Mouse (Mus musculus) megakaryocyte-erythroid progenitor cell, adult 5-6 weeks (primary cell): Measurements from ENCODE around the gene Gm43638. TPM values are rescaled to one million over a fixed set of nuclear protein-coding genes. Genes with fewer than 3 reads are reported as not detected.
"Not testable (repeated sequence)": the region's sequence is repeated elsewhere in the genome, so short reads cannot be mapped to it uniquely, and the experiment has no call there.

ENCODE experiments used
- ATAC-seq: replicated peaks from 2 replicates; pipeline ENCODE4 v1.8.0; 2016; ENCODE audit warnings: mild to moderate bottlenecking, inconsistent platforms; ENCODE audit not compliant: severe bottlenecking, poor library complexity, low FRiP score, low TSS enrichment
- total RNA-seq, 2 experiments: library from RNA; stranded (forward) in 1 of 2; stranded (reverse) in 1 of 2; fragments of 200-1000, 215-1000 nt in 1 of 2; fragments of >200 nt in 1 of 2; fragmentation: Nextera tagmentation in 1 of 2; gene quantifications; 2 replicates each; pipeline ENCODE4 v1.2.3; 2014 to 2017

Gene Gm43638
- not detected in 2 replicates for total RNA-seq (2014; fragmentation: Nextera tagmentation)
- not detected in 2 replicates for total RNA-seq (2017)

DNA sequence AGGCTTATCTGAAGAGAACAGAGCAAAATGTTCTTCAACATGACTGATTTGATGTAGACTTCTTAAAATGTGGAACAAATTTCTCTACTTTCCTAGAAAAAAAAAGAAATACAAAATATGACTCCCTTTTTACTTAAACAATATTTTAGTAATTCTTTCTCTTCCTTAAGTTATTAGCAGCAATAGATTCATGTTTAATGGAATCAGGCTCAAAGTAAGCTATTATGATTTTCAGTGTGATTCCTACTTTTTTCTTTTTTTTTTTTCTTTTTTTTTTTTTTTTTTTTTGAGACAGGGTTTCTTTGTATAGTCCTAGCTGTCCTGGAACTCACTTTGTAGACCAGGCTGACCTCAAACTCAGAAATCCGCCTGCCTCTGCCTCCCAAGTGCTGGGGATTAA is at the start of gene Gm43638:
Gene Gm43638 (minus strand): TSS at position 101 of the 400 bp plus-strand sequence.
- ATAC-seq = not testable (repeated sequence)

DNA sequence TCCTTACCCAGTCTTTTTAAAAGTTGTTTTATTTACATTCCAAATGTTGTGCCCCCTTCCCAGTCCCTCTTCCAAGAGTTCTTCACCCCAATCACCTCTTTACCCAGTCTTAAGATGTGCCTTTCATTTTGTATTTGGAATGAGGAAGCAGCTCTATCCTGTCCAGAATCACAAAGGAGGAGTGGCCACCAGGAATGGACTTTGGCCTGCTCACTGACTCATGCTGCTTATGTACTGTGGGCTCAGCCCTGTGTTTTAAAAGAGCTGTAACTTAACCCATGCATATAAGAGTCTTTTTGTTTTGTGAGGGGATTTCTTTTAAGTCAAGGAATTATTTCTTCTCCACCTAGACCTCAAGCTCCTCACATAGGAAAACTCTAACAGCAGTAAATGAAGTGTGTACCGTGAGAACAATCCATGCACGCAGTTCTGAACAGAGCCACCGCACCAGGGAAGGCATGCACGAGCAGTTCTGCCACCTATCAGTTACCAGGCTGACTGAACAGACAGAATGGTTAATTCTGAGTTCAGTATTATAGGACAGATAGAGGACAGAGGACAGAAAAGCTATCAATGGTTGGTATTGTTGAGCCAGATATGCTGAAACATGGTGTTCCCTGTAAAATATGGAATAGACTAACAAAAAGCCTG is 49.5 kb upstream of the Gm43638 start:
- no peak for ATAC-seq

DNA sequence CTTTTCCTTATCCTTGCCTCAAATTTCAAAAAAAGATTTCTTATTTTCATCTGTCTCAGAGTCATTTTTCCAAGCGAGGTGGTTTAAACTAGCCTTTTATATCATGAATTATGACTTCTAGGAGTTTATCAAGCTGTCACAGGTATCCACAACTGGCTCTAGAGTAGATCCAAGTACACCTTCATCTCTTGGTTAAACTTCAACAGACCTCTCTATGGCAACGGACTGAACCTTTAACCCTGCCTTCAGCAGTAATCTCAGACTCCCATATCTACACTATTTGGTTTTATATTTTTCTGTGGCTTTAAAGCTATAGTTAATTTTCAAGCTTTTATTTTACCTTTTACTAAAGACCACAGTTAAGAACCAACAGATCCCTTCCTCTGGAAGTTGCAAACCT is 45.7 kb upstream of the Gm43638 start:
- no peak for ATAC-seq

DNA sequence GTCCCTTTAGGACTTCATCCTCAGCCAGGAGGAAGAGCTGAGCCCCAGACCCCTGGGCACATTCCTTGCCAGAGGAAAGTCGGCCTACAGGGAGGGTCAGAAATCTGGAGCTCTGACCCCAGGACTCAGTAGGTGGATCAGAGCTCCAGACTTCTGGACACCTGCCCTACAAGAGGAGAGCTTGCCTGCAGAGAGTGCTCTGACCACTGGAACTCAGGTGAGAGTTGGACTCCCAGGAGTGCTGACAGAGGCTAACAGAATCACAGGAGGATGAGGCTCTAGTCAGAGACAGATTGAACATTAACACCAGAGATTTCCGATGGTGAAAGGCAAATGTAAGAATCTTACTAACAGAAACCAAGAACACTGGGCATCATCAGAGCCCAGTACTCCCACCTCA is 37.0 kb upstream of the Gm43638 start:
- ATAC-seq = not testable (repeated sequence)

DNA sequence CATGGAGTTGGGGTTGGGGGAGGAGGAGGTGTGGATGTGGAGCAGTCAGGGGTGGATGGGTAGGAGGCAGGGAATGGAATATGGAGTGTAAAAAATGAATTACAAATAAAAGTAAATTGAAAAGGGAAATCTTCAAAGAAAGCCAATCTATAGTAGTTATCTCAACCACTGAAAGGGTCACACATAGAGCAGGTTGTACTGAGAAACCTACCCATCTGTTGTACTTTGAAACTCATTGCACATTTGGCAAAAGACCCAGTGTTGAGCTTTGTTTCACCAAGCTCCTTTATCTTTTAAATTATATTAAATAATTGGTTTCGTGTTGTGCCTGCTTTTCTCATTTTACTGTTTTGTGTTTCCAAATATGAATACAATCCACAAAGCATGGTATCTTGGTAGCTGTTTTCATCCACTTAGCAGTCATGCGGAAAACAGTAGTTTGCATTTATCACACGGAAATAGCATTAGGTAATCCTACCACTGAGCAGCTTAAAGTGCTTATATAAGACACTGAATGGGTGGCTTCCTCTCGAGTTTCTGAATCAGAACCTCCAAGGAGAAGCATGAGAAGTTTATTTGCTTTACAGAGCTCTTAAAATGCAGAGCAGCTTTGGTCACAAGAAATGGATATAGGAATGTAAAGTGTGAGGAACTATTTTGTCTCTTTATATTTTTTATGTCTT is 19.3 kb upstream of the Gm43638 start:
- no peak for ATAC-seq

DNA sequence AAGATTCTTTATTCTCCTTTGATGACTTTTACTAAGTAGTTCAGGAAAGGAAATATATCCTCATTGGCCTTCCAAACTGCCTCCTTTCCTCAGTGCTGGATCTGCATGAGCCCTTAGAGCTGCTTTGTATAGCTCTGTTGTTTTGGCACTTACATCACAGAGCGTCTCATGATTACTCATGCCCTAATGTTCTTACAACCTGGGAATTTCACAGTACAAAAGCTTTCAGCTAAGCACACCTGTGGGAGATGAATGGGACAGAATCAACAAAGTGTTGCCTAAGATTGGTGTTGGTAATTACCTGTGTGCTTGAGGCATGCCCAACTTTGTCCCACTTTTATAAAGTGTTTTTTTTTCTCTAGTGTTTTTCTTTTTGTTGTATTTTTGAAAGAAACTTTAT is 16.1 kb upstream of the Gm43638 start:
- no peak for ATAC-seq

DNA sequence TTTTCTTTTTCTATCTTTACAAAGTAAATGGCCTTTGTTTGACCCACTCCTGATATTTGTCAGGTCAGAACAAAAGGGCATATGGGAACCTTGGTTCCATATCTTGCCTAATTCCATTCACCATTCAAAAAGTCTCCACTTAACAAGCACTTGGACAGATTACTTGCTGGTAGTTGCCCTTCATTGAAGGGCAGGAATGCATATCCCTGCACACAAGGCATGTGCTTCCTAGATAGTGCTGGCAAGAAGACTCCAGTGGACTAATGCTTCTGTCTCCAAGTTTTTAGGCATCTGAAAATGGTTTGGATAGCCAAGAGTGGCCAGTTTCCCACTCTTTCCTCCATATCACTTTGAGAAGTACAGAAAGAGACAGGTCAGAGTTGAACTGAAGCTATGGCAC is 12.7 kb upstream of the Gm43638 start:
- no peak for ATAC-seq

DNA sequence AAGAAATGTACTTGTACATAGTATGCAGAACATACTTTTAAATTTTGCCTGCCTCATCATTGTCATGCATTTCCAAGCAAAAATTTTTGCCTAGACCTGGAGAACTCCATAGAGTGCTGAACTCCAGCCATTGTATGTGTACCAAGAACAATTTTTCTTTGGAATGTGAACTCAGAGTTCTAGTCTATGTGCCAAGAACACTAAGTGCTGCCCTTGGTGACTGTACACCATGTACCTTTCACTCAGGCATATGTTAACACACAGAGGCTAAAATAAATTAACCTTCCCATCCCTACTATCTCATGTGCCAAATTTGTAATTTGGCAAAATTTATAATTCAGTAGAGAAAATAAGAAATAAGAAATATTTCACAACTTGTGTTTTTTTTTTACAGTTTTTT is 12.3 kb upstream of the Gm43638 start:
- no peak for ATAC-seq

DNA sequence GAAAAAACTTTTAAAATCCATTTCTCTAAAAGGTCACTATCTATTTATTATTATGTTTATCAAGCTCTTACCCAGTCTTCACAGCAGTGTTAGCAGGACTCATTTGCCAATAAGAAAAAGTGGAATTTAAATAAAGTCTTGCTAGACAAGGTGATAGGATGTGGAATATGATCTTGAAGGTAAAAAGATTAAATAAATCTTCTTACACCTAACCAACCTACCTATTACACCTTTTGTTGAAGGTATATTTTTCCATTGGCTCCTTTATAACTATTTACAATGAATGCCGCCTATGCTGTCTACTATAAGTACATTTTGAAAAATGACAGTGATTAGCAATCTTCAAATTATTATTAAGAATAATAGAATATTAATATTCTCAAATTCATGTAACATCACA is 4.2 kb upstream of the Gm43638 start, which contains the start of gene Ugt2a1:
Gene Ugt2a1 (minus strand): TSS at position 101 of the 400 bp plus-strand sequence.
- ATAC-seq = no peak

DNA sequence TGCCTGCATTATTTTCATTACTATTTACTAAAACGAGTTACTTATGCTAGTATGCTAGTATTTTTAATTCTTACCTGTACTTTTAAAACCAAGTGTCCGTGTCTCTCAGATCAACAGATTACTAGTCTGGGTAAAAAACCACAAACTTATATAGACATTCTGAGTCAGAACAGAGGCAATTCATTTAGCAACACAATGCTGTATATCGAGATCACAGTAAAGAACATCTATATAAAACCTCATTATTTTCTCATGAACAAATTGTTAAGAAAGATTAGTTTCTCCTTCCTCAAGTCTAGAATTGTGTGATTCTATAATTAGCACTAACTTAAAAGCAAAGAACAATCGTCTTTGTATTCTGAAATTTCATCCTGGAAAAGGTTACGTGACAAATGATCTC is 4.4 kb downstream of the Gm43638 start, which contains the start of gene Ugt2a2:
Gene Ugt2a2 (minus strand): TSS at position 101 of the 400 bp plus-strand sequence.
- ATAC-seq = no peak

DNA sequence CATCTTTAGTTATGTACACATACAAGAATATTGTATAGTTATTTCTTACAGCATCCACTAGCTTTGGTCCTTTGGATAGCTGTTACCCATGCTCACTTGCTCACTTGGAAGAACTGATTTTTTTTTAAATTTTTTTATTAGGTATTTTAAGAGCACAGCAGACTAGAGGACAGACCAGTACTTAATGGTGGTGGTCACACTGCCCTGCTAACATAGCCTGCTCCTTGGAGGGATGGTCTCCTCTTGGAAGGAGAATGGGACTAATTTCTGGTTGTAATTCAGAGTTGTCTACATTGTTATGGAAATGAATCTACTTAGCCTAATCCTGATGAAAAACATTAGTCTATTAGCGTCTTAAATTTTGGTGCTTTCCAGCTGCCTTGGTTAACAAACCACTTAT is 27.8 kb downstream of the Gm43638 start:
- ATAC-seq = no peak

DNA sequence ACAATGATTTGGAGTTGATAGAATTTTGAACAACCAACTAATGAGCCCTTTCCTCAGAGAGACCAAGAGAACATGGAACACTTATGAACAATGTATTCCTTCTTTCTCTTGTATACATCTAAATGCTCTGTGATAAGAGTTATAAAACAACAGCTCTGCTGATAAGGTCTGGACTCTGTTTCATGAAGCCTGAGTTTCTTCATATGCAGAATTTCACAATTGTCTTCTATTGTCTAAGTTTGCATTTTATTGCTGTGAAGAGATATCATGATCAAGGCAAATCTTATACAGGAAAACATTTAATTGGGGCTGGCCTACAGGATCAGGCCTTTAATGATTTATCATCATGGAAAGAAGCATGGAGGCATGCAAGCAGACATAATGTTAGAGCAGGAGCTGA is 28.9 kb downstream of the Gm43638 start:
- ATAC-seq = no peak

DNA sequence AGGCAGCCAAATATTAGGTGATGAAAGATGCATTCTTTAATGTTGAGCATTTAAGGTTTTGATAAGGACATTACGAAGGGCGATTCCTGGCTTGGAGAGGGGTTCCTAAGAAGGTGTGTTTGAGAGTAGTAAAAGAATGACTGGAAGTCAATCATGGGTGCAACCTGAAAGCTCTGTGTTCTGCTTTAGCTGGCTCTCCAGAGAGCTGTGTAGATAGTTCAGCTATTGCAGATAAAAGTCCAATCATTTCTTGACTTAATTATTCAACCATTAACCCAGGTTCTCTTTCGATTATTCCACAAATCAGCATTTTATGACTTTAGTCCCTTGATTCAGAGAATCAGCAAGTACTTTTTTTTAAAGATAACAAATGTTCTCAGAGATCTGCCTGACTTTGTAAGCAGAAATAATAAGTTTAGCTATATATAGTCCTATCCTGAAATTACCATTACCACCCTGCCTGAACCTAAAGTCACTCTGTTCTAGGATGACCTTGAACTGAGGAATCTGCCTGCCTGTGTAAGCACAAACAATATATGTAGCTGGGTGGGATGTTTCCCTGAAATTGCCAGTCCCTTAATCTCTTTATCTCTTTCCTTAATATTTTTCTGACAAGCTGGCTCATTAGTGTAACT is 30.3 kb downstream of the Gm43638 start:
- no peak for ATAC-seq

DNA sequence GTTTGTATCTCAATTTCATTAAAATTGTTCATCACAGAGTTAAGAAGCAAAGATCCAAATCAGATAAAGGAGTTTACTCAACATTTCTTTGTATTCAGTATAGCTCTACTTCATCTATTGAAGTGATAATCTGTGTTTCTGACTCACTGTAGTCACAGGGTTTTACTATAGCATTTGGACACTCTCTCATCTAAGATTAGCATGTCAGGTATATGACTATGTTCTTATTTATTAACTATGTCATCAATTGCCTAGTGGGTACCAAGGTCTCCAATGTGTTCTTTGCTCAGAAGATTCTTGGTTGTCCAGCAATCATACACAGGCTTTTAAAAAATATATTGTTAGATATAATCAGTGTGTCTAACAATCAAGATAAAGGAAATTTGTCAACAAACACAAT is 31.1 kb downstream of the Gm43638 start:
- ATAC-seq = no peak

DNA sequence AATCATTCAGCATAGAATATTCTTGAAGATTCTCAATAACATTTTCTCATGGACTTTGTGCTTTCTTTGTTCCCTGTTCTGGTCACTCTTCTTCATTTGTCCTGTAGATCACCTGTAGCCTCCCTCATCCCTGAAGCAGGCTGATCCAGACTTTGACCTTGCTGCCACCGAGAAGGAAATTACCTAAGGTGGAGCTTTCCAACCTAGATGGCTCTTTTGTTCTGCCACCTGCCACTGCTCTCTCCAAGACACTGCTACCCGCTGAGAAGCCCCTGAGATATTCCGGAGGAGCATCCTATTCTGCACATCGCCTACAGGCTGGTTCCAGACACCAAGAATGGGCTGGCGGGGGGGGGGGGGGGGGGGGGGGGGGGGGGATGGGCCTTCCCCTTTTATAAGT is 34.1 kb downstream of the Gm43638 start:
- ATAC-seq = not testable (repeated sequence)

DNA sequence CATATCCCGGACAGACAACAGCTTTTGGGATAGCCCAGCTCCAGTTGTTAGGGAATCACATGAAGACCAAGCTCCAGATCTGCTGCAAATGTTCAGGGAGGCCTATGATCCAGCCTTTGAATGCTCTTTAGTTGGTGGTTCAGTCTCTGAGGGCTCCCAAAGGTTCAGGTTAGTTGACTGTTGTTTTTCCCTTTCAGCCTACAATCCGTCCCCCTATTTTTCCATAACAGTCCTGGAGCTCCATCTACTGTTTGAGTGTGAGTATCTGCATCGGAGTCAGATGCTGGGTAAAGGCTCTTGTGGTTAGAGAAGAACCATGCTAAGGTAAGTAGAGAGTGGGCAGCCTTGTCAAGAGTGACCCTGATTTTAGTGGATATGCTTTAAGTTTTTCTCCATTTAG is 50.3 kb downstream of the Gm43638 start:
- no peak for ATAC-seq

DNA sequence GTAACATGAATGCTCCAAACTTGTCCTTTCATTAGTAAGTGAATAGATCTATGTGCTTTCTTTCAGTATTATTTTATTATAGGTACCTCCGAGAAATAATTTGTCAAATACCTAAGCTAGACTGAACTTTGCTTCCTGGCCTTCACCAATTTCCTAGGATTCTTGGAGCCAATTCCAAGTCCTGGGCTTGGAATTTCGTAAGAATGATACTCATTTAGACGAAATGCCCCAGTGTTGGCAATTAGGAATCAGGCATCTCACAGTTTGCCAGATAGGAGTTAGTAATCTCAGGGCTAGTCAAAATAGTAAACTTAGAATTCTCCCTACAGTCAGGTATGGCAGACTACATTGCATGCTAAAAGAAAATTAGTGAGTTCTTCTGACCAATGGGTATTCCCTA is 60.9 kb downstream of the Gm43638 start:
- ATAC-seq = no peak

DNA sequence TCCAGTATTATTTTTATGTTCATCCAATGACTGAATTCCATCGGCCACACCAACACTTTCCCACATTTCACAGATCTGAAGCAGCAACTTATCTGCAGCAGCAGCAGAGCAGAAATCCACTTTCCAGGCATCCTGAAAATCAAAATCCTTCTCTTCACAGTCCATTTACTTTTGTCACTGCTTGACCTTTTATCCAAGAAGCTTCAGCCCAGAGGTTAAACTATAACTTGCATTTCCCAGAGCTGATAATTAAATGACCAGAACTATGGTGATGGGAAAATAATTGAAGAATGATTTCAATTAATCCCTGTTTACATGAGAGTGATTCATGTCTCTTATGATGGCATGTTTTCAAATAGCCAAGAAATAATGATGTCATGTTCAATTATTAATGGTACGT is 62.6 kb downstream of the Gm43638 start, which contains the start of gene Ugt2b38:
Gene Ugt2b38 (minus strand): TSS at position 163 of the 400 bp plus-strand sequence.
- ATAC-seq = not testable (repeated sequence)
